In genomic region chr6:135304576-135305260, GRCm38 (mm10) we compare ENCODE assay signal across 13 mouse cellular contexts. TPM values are rescaled to one million over a fixed set of nuclear protein-coding genes. Genes with fewer than 3 reads are reported as not detected.
A peak's percentile ranks its signal among the peaks of the same experiment; 100 is the strongest.
DNase-seq lines count a peak whose midpoint lies in the region; ATAC-seq lines count a peak whose summit lies in the region.
"Had no signal": no experiment of that assay in that cellular context is flagged by ENCODE, and none has a peak within 500 bp of the region (broad histone marks: within the 10 kb centered on the region; RNA-seq: fewer than 3 reads in every experiment).

No protein-coding gene starts in this region.

- no peaks in the 10 kb centered on the region for H3K9me3 ChIP-seq in lung, embryonic 15.5 days
- H3K9me3 ChIP-seq in intestine, embryonic 16.5 days (ENCODE audit: control insufficient read depth, low read length), result no peaks in the 10 kb centered on the region; the same call in 1 of the 2 replicates
- H3K9me3 ChIP-seq in stomach, embryonic 15.5 days, result no peaks in the 10 kb centered on the region

- no peak overlapping the region for H3K4me2 ChIP-seq in lung, embryonic 15.5 days
- H3K4me2 ChIP-seq in intestine, embryonic 16.5 days (ENCODE audit: low read depth, low read length), result no peak overlapping the region
- no peak overlapping the region for H3K4me2 ChIP-seq in stomach, embryonic 15.5 days

- no peaks in the 10 kb centered on the region for H3K36me3 ChIP-seq in lung, embryonic 15.5 days
- no peaks in the 10 kb centered on the region for H3K36me3 ChIP-seq in intestine, embryonic 16.5 days (ENCODE audit: control insufficient read depth, insufficient read depth, low read length)
- H3K36me3 ChIP-seq in stomach, embryonic 15.5 days, result no peaks in the 10 kb centered on the region

- DNase-seq in embryo, embryonic 10 days (ENCODE audit: low spot score), result peak; percentile 28
- DNase-seq in embryo, embryonic 9.5 days (ENCODE audit: extremely low spot score), result no peak
- no peak for DNase-seq in lung, postnatal 25 days (ENCODE audit: low spot score)
- no peak for DNase-seq in B cell, adult 2 months
- no peak for DNase-seq in left cerebral cortex, adult 18-20 months (ENCODE audit: low spot score in 2 of 2)
- DNase-seq: heart, postnatal 36 days; right cerebral cortex, adult 18-20 months had no signal

- peak overlapping the region; percentile 92 for H3K27ac ChIP-seq in lung, embryonic 15.5 days
- no peak overlapping the region for H3K27ac ChIP-seq in intestine, embryonic 16.5 days (ENCODE audit: low read length)
- H3K27ac ChIP-seq in stomach, embryonic 15.5 days, result peak overlapping the region; percentile 59; the same call in 1 of the 2 replicates

- no peaks in the 10 kb centered on the region for H3K27me3 ChIP-seq in lung, embryonic 15.5 days
- no peaks in the 10 kb centered on the region for H3K27me3 ChIP-seq in intestine, embryonic 16.5 days (replicated peaks; ENCODE audit: control insufficient read depth, insufficient read depth, low read length)
- H3K27me3 ChIP-seq in stomach, embryonic 15.5 days (replicated peaks), result no peaks in the 10 kb centered on the region

- 29% methylated on average over 7 of the region's 7 CpGs for WGBS in lung, embryonic 15.5 days
- 47% methylated on average over 7 of the region's 7 CpGs for WGBS in intestine, embryonic 16.5 days
- 47% methylated on average over 7 of the region's 7 CpGs for WGBS in stomach, embryonic 15.5 days

- no peak overlapping the region for H3K4me3 ChIP-seq in lung, embryonic 15.5 days
- no peak overlapping the region for H3K4me3 ChIP-seq in intestine, embryonic 16.5 days (ENCODE audit: low read length)
- H3K4me3 ChIP-seq in stomach, embryonic 15.5 days (replicated peaks), result no peak overlapping the region

- ATAC-seq in lung, embryonic 15.5 days (ENCODE audit: borderline replicate concordance, extremely low read depth, low FRiP score, low TSS enrichment), result peak; percentile 46; the same call in 1 of the 2 replicates
- ATAC-seq in intestine, embryonic 16.5 days, result peak; percentile 68
- ATAC-seq in stomach, embryonic 15.5 days (ENCODE audit: insufficient read depth, low FRiP score, low read depth), result peak; percentile 73

- no peak overlapping the region for H3K9ac ChIP-seq in lung, embryonic 15.5 days
- no peak overlapping the region for H3K9ac ChIP-seq in intestine, embryonic 16.5 days (ENCODE audit: low read depth, low read length)
- no peak overlapping the region for H3K9ac ChIP-seq in stomach, embryonic 15.5 days

- peaks cover 36% of the 10 kb centered on the region for H3K4me1 ChIP-seq in lung, embryonic 15.5 days
- peaks cover 2% of the 10 kb centered on the region; the same call in 1 of the 2 replicates for H3K4me1 ChIP-seq in intestine, embryonic 16.5 days (ENCODE audit: control insufficient read depth, insufficient read depth, low read length)
- 0 out of 2 replicates have a peak, but pooled peaks cover 4% of the 10 kb centered on the region for H3K4me1 ChIP-seq in stomach, embryonic 15.5 days

RNA-seq across cellular contexts. Expression of gene Pbp2, which starts 5.5 kb away (rescaled TPM):
- 0.22 and 0.36 TPM in 2 replicates for polyA plus RNA-seq in lung, embryonic 15.5 days (2015; fragmentation: Nextera tagmentation; extraction: Ambion mirVana)
- polyA plus RNA-seq in intestine, embryonic 16.5 days (2015; fragmentation: Nextera tagmentation; extraction: Ambion mirVana), result 0.10 and 0.11 TPM in 2 replicates
- 1.0 and 4.0 TPM in 2 replicates for polyA plus RNA-seq in stomach, embryonic 15.5 days (2015; fragmentation: Nextera tagmentation; extraction: Ambion mirVana)
- not detected for total RNA-seq in left cerebral cortex, adult 18-20 months (2021)
- total RNA-seq: gastrocnemius, adult 18-20 months; heart, postnatal 36 days; megakaryocyte, adult 5-6 weeks had no signal

RNA-seq across cellular contexts. Expression of gene Gsg1, which starts 50.6 kb away (rescaled TPM):
- polyA plus RNA-seq in lung, embryonic 15.5 days (2015; fragmentation: Nextera tagmentation; extraction: Ambion mirVana), result 6.9 and 7.3 TPM in 2 replicates
- 0.33 and 0.47 TPM in 2 replicates for polyA plus RNA-seq in intestine, embryonic 16.5 days (2015; fragmentation: Nextera tagmentation; extraction: Ambion mirVana)
- polyA plus RNA-seq in stomach, embryonic 15.5 days (2015; fragmentation: Nextera tagmentation; extraction: Ambion mirVana), result 0.17 and 0.72 TPM in 2 replicates
- total RNA-seq in left cerebral cortex, adult 18-20 months (2021), result not detected
- total RNA-seq: gastrocnemius, adult 18-20 months; left cerebral cortex, postnatal 25 days had no signal

RNA-seq across cellular contexts. Expression of gene Emp1, which starts 57.6 kb away (rescaled TPM):
- 90.4 and 94.2 TPM in 2 replicates for polyA plus RNA-seq in lung, embryonic 15.5 days (2015; fragmentation: Nextera tagmentation; extraction: Ambion mirVana)
- 46.2 and 59.7 TPM in 2 replicates for polyA plus RNA-seq in intestine, embryonic 16.5 days (2015; fragmentation: Nextera tagmentation; extraction: Ambion mirVana)
- polyA plus RNA-seq in stomach, embryonic 15.5 days (2015; fragmentation: Nextera tagmentation; extraction: Ambion mirVana), result 77.5 and 112 TPM in 2 replicates
- total RNA-seq in left cerebral cortex, adult 18-20 months (2021), result 1 to 10 TPM; 3.4 to 6.6 TPM
